ENCODE assay signal across 10 mouse cellular contexts in the genomic region with DNA sequence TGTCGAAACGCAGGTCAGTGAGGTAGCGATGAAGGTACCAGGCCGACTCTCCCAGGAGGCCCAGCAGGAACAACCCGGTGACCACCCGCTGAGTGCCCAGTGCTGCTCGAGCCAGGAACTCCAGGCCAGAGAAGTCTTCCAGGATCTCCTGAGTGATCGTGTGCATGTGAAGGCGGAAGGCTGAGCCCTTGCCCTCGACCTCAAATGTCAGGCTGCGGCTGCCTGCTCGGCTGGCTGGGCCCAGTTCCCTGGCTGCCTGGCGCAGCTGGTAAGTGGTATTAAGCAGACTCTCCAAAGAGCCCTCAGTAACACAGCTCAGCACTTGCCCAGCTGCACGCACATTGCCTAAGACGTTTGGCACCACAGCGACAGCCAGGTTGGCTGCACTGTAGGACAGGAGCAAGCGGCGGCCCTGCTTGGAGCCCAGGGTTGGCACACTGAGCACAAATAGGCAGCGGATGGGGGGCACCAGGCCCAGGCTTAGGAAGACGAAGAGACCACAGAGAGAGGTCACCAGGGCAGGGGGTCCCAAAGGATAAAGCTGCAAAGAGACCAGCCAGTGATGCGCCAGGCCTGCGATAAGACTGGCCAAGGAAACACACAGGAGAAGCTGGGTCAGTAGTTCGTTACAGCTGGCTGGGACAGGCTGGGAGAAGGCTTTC. TPM values are rescaled to one million over a fixed set of nuclear protein-coding genes. Genes with fewer than 3 reads are reported as not detected.
A peak's percentile ranks its signal among the peaks of the same experiment; 100 is the strongest.
DNase-seq lines count a peak whose midpoint lies in the region; ATAC-seq and TF ChIP-seq lines count a peak whose summit lies in the region.
"Had no signal": no experiment of that assay in that cellular context is flagged by ENCODE, and none has a peak within 500 bp of the region (broad histone marks: within the 10 kb centered on the region; RNA-seq: fewer than 3 reads in every experiment).

No protein-coding gene starts in this region.

- H3K4me3 ChIP-seq in lung, embryonic 14.5 days (ENCODE audit: low read depth, low read length) = no peak overlapping the region

- H3K27ac ChIP-seq in lung, embryonic 14.5 days (ENCODE audit: low read depth) = no peak overlapping the region

- H3K9me3 ChIP-seq in lung, embryonic 14.5 days (ENCODE audit: low read depth, low read length) = no peaks in the 10 kb centered on the region

- H3K27me3 ChIP-seq in lung, embryonic 14.5 days (ENCODE audit: insufficient read depth, low read length) = no peaks in the 10 kb centered on the region
- H3K27me3 ChIP-seq: Patski had no signal

- DNase-seq in ovary, adult 18-20 months (ENCODE audit: low spot score) = peak; percentile 55
- DNase-seq in ovary, postnatal 10 days (ENCODE audit: low spot score) = no peak
- DNase-seq in gastrocnemius, adult 8-10 months (ENCODE audit: low spot score in 2 of 2) = peak; percentile 44 to 57
- DNase-seq in lung, embryonic 14.5 days = no peak
- no peak for DNase-seq in testis, postnatal 14 days (ENCODE audit: low spot score)
- DNase-seq in frontal cortex, postnatal 14 days (ENCODE audit: low spot score in 2 of 2) = no peak
- no peak for DNase-seq in urinary bladder, postnatal 25 days (ENCODE audit: low spot score)
- DNase-seq in frontal cortex, postnatal 25 days (ENCODE audit: low spot score in 2 of 2) = no peak

- peaks cover 3% of the 10 kb centered on the region; the same call in 1 of the 2 replicates for H3K4me1 ChIP-seq in lung, embryonic 14.5 days (ENCODE audit: insufficient read depth)

- ATAC-seq in lung, embryonic 14.5 days (ENCODE audit: insufficient read depth) = 0 out of 2 replicates have a peak, but pooled peaks have one; percentile 21
- ATAC-seq: Patski had no signal

- no peak overlapping the region for H3K9ac ChIP-seq in lung, embryonic 14.5 days

- no peak for TF ChIP-seq CTCF in lung, embryonic 14.5 days (IDR thresholded peaks at IDR 0.05; ENCODE audit: low read depth)

- no peaks in the 10 kb centered on the region for H3K36me3 ChIP-seq in lung, embryonic 14.5 days (ENCODE audit: insufficient read depth)

- 55% methylated on average over 23 of the region's 23 CpGs for WGBS in lung, embryonic 14.5 days

- no peak overlapping the region for H3K4me2 ChIP-seq in lung, embryonic 14.5 days

RNA-seq across cellular contexts. Expression of gene Ocstamp, which starts 2.6 kb away (rescaled TPM):
- total RNA-seq in gastrocnemius, adult 8-10 months (2022) = under 1 TPM in 2 of 4 experiments, not detected in 2; 0.07 to 0.13 TPM
- polyA plus RNA-seq in lung, embryonic 14.5 days (2014; fragmentation: Nextera tagmentation; extraction: Ambion mirVana) = not detected in 2 replicates
- total RNA-seq: left cerebral cortex, adult 8-10 months had no signal
- polyA plus RNA-seq: Patski had no signal

RNA-seq across cellular contexts. Expression of gene Zfp334, which starts 9.6 kb away (rescaled TPM):
- total RNA-seq in gastrocnemius, adult 8-10 months (2022) = 1 to 10 TPM; 1.9 to 2.4 (median 2.2) TPM
- 10.9 and 12.0 TPM in 2 replicates for polyA plus RNA-seq in lung, embryonic 14.5 days (2014; fragmentation: Nextera tagmentation; extraction: Ambion mirVana)

RNA-seq across cellular contexts. Expression of gene Zfp663, which starts 29.1 kb away (rescaled TPM):
- not detected for total RNA-seq in gastrocnemius, adult 8-10 months (2022)
- 0.96 and 1.1 TPM in 2 replicates for polyA plus RNA-seq in lung, embryonic 14.5 days (2014; fragmentation: Nextera tagmentation; extraction: Ambion mirVana)
- polyA plus RNA-seq: Patski had no signal

Comparison
In these comparisons a context has a peak if more than half of its experiments do, and no peak if none do; other contexts are left out.
1. DNase-seq: peak in ovary, adult 18-20 months (single experiment) and gastrocnemius, adult 8-10 months (2 of 2); none in ovary, postnatal 10 days (single experiment), lung, embryonic 14.5 days (single experiment), testis, postnatal 14 days (single experiment), frontal cortex, postnatal 14 days (0 of 2), urinary bladder, postnatal 25 days (single experiment) and frontal cortex, postnatal 25 days (0 of 2).